Mouse (Mus musculus): ENCODE measurements around the gene Akap6.

DNA sequence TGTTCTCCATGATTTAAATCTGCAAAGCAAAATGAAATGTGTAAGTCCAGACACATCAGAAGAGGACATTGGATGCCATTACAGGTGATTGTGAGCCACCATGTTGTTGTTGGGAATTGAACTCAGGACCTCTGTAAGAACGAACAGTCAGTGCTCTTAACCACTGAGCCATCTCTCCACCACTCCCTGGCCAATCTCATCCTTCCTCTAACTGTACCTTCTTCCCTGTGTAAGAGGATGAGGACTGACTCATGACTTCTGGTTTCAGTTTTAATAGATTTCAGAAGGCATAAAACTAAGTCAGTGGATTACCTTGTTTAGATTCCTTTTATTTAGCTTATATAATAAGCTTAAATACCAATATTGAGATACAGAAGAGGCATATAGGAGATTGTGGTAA is 38.0 kb downstream of the Akap6 start:
- TF ChIP-seq MAFK (IDR thresholded peaks at IDR 0.05; ENCODE audit: insufficient read depth, low read depth, low read length) (no peak), CHD2 (IDR thresholded peaks at IDR 0.05; ENCODE audit: low read depth, low read length) (no peak), ZC3H11A (IDR thresholded peaks at IDR 0.05; ENCODE audit: borderline replicate concordance, low read depth, low read length) (no peak)
